Mouse (Mus musculus): Measurements from ENCODE around the gene Gpc1. TPM values are rescaled to one million over a fixed set of nuclear protein-coding genes. Genes with fewer than 3 reads are reported as not detected.
A peak's percentile ranks its signal among the peaks of the same experiment; 100 is the strongest.

Gpc1 gene
- 100 to 1,000 TPM; 154 to 168 TPM for total RNA-seq (2021)

GRCm38 (mm10) chr1:92831188-92832001 is at the start of gene Gpc1:
Gpc1 (plus strand) TSS chr1:92831645.
- intact Hi-C loops (cut with DNase I), result loop anchor here (2.0 to 5.0 kb wide), 4 partner anchors 41 to 309 kb away; no protein-coding TSS in a partner anchor
- peak; percentile 78 to 79 for DNase-seq

- intact Hi-C loops (cut with DNase I), result no loop called here
- no peak for DNase-seq
Measured at GRCm38 (mm10) chr1:92781862-92782261, 49.6 kb upstream of the Gpc1 start.

GRCm38 (mm10) chr1:92782587-92782986 is 48.9 kb upstream of the Gpc1 start:
- intact Hi-C loops (cut with DNase I), result no loop called here
- no peak for DNase-seq

GRCm38 (mm10) chr1:92787221-92787620 is 44.2 kb upstream of the Gpc1 start:
- DNase-seq, result peak; percentile 57 to 76
- intact Hi-C loops (cut with DNase I), result no loop called here

GRCm38 (mm10) chr1:92788049-92788448 is 43.4 kb upstream of the Gpc1 start:
- intact Hi-C loops (cut with DNase I), result no loop called here
- no peak for DNase-seq

GRCm38 (mm10) chr1:92790628-92791027 is 40.8 kb upstream of the Gpc1 start:
- DNase-seq, result no peak
- intact Hi-C loops (cut with DNase I), result loop anchor here (2.0 kb wide), 1 partner anchor 40 kb away; the partner anchor contains the start of gene Gpc1

- intact Hi-C loops (cut with DNase I), result loop anchor here (2.0 kb wide), 1 partner anchor 40 kb away; the partner anchor contains the start of gene Gpc1
- peak; percentile 46 to 66 for DNase-seq
Measured at GRCm38 (mm10) chr1:92791070-92791831, 40.2 kb upstream of the Gpc1 start.

- DNase-seq, result no peak
- intact Hi-C loops (cut with DNase I), result no loop called here
Measured at GRCm38 (mm10) chr1:92793781-92794180, 37.7 kb upstream of the Gpc1 start.

- DNase-seq, result no peak
- intact Hi-C loops (cut with DNase I), result no loop called here
Measured at GRCm38 (mm10) chr1:92798425-92798824, 33.0 kb upstream of the Gpc1 start.

- intact Hi-C loops (cut with DNase I), result no loop called here
Measured at GRCm38 (mm10) chr1:92799653-92800052, 31.8 kb upstream of the Gpc1 start.

GRCm38 (mm10) chr1:92802362-92802761 is 29.1 kb upstream of the Gpc1 start:
- DNase-seq, result no peak
- intact Hi-C loops (cut with DNase I), result no loop called here

More at GRCm38 (mm10) chr1:92799653-92800052, 31.8 kb upstream of the Gpc1 start:
- DNase-seq, result no peak

GRCm38 (mm10) chr1:92803376-92803775 is 28.1 kb upstream of the Gpc1 start:
- intact Hi-C loops (cut with DNase I), result no loop called here

GRCm38 (mm10) chr1:92805181-92805580 is 26.3 kb upstream of the Gpc1 start:
- no peak for DNase-seq
- intact Hi-C loops (cut with DNase I), result no loop called here

More at GRCm38 (mm10) chr1:92803376-92803775, 28.1 kb upstream of the Gpc1 start:
- DNase-seq, result no peak

GRCm38 (mm10) chr1:92805836-92806235 is 25.6 kb upstream of the Gpc1 start:
- intact Hi-C loops (cut with DNase I), result no loop called here
- DNase-seq, result no peak

GRCm38 (mm10) chr1:92806720-92807119 is 24.7 kb upstream of the Gpc1 start:
- intact Hi-C loops (cut with DNase I), result no loop called here

GRCm38 (mm10) chr1:92809621-92810020 is 21.8 kb upstream of the Gpc1 start:
- DNase-seq, result no peak
- intact Hi-C loops (cut with DNase I), result no loop called here

More at GRCm38 (mm10) chr1:92806720-92807119, 24.7 kb upstream of the Gpc1 start:
- DNase-seq, result no peak

GRCm38 (mm10) chr1:92814319-92814718 is 17.1 kb upstream of the Gpc1 start:
- intact Hi-C loops (cut with DNase I), result no loop called here

GRCm38 (mm10) chr1:92815100-92815499 is 16.3 kb upstream of the Gpc1 start:
- intact Hi-C loops (cut with DNase I), result no loop called here
- no peak for DNase-seq

More at GRCm38 (mm10) chr1:92814319-92814718, 17.1 kb upstream of the Gpc1 start:
- DNase-seq, result no peak

GRCm38 (mm10) chr1:92815756-92816294 is 15.6 kb upstream of the Gpc1 start:
- intact Hi-C loops (cut with DNase I), result no loop called here
- no peak for DNase-seq

GRCm38 (mm10) chr1:92830626-92831187 is 738 bp upstream of the Gpc1 start:
- DNase-seq, result no peak
- intact Hi-C loops (cut with DNase I), result loop anchor here (2.0 to 5.0 kb wide), 3 partner anchors 40 to 308 kb away; no protein-coding TSS in a partner anchor
